Mouse (Mus musculus) erythroblast, embryonic 14.5 days (primary cell): Measurements from ENCODE around the gene Hist1h3b. TPM values are rescaled to one million over a fixed set of nuclear protein-coding genes. Genes with fewer than 3 reads are reported as not detected.
"Not testable (repeated sequence)": the region's sequence is repeated elsewhere in the genome, so short reads cannot be mapped to it uniquely, and the experiment has no call there.

Experiments
- H3K27me3 ChIP-seq: 2 replicates; pipeline ENCODE4 v1.6.1; 2012; ENCODE audit warnings: inconsistent platforms; ENCODE audit not compliant: control insufficient read depth
- H3K36me3 ChIP-seq: 2 replicates; pipeline ENCODE4 v1.6.1; 2012; ENCODE audit warnings: mild to moderate bottlenecking, inconsistent platforms; ENCODE audit not compliant: control insufficient read depth
- H3K4me1 ChIP-seq: 2 replicates; pipeline ENCODE4 v1.6.1; 2012; ENCODE audit warnings: inconsistent platforms; ENCODE audit not compliant: control insufficient read depth
- H3K4me3 ChIP-seq: replicated peaks from 2 replicates; pipeline ENCODE3; 2012; ENCODE audit warnings: moderate library complexity, mild to moderate bottlenecking, inconsistent platforms
- H3K9me3 ChIP-seq: 2 replicates; pipeline ENCODE4 v1.6.1; 2012; ENCODE audit warnings: low read length, inconsistent platforms, mixed read lengths; ENCODE audit not compliant: control insufficient read depth
- GATA1 ChIP-seq: IDR thresholded peaks from 2 replicates; pipeline ENCODE4 v1.6.1; 2012; ENCODE audit warnings: low read length, inconsistent platforms, mixed read lengths
- TAL1 ChIP-seq: IDR thresholded peaks from 3 replicates; pipeline ENCODE4 v1.6.1; 2012; ENCODE audit warnings: low read length, inconsistent platforms, mixed read lengths
- polyA plus RNA-seq: library from polyadenylated mRNA; stranded (reverse); fragments of >175 nt; gene quantifications from 2 replicates; pipeline ENCODE4 v1.2.3, GENCODE M21; 2012

Hist1h3b gene
- polyA plus RNA-seq, 1 experiment: 23.6 TPM

DNA sequence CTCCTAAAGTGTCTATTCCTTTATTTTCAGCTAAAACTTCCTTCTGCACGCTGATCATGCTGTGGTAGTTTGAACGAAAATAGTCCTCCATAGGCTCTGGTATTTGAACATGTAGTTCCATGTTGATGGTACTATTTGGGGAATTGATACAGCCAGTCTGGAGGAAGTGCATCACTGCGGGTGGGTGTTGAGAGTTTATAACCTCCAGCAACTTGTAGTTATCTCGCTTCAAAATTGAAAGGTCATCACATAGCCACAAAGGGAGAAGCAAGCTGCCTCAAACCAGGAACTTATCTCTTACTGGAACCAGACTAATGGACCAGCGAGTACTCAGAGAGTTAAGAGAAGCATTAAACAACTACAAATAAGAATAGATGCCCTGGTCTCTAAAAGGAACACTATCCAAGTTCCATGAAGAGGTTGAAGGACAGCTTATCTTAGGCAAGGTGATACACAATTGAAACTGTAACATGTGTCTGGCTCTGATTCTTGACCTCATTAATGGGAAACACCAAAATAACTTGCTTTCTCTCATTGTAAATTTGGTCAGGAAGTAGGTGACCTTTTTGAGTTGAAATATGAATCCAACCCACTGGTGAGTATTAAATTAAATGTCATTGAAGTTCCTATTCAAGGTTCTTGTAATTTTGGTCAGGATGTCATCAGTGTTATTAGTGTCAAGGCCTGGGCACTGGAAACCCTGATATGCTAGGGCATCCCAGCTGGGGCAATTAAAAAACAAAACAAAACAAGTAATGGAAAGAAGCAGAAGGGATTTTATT lies 35.6 kb upstream of the Hist1h3b start:
- Histone ChIP-seq H3K9me3 (no peaks in the 10 kb centered on the region), H3K36me3 (no peaks in the 10 kb centered on the region), H3K4me1 (no peaks in the 10 kb centered on the region), H3K4me3 (no peak overlapping the region), H3K27me3 (peaks cover 15% of the 10 kb centered on the region)
- no peak for TF ChIP-seq GATA1
- TF ChIP-seq TAL1: no peak

DNA sequence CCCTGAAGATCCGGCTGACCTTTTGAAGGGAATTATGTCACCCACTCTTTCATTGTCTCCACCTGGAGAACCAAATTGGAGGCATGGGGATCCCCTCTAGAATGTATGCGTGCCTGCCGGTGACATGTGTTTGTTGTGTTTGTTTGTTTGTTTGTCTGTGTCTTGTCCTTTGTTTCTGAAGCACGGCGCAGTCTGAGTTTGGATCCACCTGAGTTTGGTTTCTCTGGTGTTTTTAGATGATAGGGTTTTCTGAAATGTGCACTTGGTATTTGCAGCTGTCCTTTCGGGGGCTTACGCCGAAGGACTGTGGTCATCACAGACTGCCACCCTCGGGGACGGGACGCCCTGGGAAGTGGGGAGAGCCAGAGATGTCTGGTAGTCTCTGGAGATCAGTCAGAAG lies 34.9 kb upstream of the Hist1h3b start:
- H3K36me3 ChIP-seq: no peaks in the 10 kb centered on the region
- TF ChIP-seq TAL1 (no peak), GATA1 (no peak)
- H3K4me3 ChIP-seq: no peak overlapping the region
- H3K4me1 ChIP-seq: no peaks in the 10 kb centered on the region
- H3K9me3 ChIP-seq: no peaks in the 10 kb centered on the region
- H3K27me3 ChIP-seq: peaks cover 8% of the 10 kb centered on the region

DNA sequence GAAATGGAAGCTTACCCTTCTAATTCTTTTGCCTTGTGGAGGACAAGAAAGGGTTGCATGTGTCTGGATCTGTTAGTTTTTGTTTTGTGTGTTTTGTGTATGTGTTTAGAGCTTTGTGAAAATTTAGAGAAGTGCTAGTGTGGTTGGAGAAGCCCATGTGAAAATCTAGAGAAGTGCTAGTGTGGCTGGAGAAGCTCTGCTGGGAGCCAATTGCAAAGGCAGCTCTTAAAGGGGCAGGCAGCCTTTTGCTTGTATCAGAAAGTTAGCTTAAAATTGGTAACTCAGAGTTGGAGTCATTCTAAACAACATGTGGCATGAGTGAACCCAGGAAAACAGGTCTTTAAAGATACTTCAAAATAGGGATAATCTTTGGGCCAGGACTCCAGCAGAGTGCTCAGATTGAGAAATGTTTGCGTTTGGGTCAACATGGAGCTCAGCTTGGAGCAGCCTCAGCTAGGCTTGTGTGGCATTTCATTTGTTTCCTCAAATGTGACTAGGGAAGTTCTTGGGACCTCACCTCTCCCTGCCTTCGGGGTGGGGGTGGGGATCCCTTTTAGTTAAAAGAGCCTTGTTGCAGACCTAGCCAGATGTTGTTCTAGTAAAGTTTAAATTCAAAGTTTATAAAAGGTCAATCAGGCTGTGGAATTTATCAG lies 34.3 kb upstream of the Hist1h3b start:
- H3K27me3 ChIP-seq, H3K9me3 ChIP-seq, H3K4me1 ChIP-seq, H3K36me3 ChIP-seq, H3K4me3 ChIP-seq: not testable (repeated sequence)

DNA sequence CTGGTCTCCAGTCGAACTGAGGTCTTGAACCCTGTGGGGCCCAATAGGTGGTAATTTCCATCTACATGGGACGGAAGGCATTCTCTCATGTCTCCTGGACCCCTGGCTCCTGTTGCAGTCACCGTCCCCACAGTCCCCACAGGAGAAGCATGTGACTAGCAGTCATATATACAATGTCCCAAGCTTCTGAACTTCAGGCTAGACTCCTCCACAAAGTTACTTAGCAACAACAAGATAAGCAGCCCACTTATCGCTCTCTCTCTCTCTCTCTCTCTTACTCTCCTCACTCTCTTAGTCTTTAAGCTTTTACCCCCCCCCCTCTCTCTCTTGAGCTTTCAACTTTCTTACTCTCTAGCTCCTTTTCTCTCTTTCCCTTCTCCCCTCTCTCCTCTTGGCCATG lies 27.8 kb upstream of the Hist1h3b start:
- Histone ChIP-seq H3K27me3 (no peaks in the 10 kb centered on the region), H3K4me1 (peaks cover 22% of the 10 kb centered on the region), H3K4me3 (no peak overlapping the region), H3K9me3 (no peaks in the 10 kb centered on the region), H3K36me3 (no peaks in the 10 kb centered on the region)
- TF ChIP-seq TAL1 (no peak), GATA1 (no peak)

DNA sequence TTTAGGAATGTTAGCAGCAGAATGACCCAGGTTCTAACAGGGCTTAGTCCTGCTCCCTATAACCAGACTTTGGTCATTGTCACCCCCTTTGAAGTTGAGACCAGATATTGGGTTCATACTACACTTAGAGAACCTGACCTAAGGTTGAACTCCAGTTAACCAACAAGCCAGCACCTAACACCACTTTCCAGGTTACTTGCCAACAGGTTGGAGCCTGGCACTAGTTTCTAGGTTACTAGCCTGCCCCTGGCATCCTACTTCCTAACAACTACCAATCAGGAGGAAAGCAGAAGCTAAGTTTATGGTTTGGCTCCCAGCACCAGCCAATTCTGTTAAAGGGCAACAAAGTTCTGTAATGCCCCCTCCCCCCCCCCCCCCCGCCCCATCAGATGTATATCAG lies 26.9 kb upstream of the Hist1h3b start:
- H3K9me3 ChIP-seq: no peaks in the 10 kb centered on the region
- H3K4me3 ChIP-seq: no peak overlapping the region
- no peaks in the 10 kb centered on the region for H3K27me3 ChIP-seq
- TF ChIP-seq GATA1 (no peak), TAL1 (no peak)
- no peaks in the 10 kb centered on the region for H3K36me3 ChIP-seq
- peaks cover 22% of the 10 kb centered on the region for H3K4me1 ChIP-seq

DNA sequence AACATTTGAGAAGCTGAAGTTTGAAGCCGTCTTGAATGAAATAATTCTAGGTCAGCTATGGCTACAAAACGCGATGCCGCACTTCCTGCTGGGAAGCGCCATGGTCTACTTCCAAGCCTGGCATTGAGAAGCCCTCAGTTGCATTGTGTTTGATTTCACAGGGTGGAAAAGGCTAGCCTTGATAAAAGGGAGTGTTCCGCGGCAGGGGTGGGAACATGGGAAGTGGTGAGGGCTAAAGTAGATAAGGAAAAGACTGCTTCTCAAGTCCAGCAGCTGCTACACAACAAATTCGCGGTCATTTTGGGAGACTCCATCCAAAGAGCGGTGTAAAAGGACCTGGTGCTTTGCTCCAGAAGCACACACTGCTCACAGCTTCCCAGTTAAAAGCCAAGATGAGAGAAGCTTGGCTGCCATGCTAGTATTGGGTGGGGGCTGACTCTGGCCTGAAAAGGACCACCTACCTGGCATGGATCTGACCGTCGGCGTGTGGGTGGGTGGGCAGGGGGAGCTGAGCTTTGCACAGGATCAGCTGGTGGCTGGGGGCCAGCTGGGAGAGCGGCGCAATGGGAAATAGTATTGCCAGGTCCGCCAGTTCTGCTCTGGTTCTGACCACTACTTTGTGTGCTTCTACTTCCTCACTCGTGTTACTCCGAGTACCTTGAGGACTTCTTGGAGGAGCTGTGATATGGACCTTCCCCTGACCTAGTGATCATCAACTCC lies 23.4 kb upstream of the Hist1h3b start:
- TF ChIP-seq TAL1: no peak
- TF ChIP-seq GATA1: no peak
- H3K27me3 ChIP-seq: no peaks in the 10 kb centered on the region
- no peaks in the 10 kb centered on the region for H3K9me3 ChIP-seq
- H3K4me1 ChIP-seq: peaks cover 15% of the 10 kb centered on the region
- no peak overlapping the region for H3K4me3 ChIP-seq
- H3K36me3 ChIP-seq: no peaks in the 10 kb centered on the region

DNA sequence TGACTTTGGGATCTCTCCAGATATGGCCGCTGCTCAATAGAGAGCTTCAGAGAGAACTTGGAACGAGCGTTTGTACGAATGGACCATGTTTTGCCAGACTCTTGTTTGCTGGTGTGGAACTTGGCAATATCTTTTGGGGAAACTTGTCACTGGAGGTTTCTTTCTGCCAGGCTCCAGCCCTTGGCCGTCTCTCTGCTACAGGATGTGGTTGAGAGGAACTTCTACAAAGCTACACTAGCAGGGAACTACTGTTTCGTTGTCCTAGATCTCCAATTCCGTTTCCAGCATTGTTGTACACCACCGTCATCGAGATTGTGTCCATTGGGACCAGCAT lies 22.9 kb upstream of the Hist1h3b start:
- no peaks in the 10 kb centered on the region for H3K9me3 ChIP-seq
- no peak for TF ChIP-seq GATA1
- no peak for TF ChIP-seq TAL1
- H3K36me3 ChIP-seq: no peaks in the 10 kb centered on the region
- no peak overlapping the region for H3K4me3 ChIP-seq
- no peaks in the 10 kb centered on the region for H3K27me3 ChIP-seq
- peaks cover 10% of the 10 kb centered on the region for H3K4me1 ChIP-seq

DNA sequence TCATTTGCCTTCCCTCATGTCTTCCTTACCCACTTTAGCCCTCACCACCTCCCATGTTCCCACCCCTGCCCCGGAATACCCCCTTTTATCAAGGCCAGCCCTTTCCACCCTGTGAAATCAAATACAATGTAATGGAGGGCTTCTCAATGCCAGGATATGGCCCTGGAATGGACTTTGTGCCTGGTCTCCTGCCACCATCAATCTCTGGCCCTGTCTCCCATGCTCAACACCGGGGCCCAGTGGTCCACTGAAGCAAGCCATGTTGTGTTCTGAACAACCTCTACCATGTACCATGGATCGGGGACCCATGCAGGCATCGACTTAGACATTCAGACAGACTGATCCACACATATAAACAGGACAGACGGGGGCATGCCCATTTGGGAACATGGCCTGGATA lies 22.4 kb upstream of the Hist1h3b start:
- no peaks in the 10 kb centered on the region for H3K36me3 ChIP-seq
- H3K27me3 ChIP-seq: no peaks in the 10 kb centered on the region
- TF ChIP-seq TAL1 (no peak), GATA1 (no peak)
- no peaks in the 10 kb centered on the region for H3K9me3 ChIP-seq
- peaks cover 4% of the 10 kb centered on the region; the same call in 1 of the 2 replicates for H3K4me1 ChIP-seq
- no peak overlapping the region for H3K4me3 ChIP-seq

DNA sequence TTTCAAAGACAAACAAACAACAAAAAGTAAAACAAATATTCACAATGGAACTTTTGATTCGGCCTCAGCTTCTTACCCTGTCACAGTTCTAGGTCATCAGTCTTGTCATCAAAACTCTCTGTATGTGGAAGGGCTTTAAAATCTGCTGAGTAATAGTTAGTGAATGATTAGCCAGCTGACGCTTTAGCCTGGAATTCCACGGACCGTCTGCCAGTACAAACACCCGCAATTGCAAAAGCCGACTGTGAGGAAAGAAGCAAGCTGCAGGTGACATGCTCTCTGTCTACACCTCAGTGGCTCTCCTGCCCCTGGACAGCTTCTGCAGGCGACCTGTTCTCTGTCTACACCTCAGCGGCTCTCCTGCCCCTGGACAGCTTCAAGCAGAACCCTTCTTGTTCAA lies 21.6 kb upstream of the Hist1h3b start:
- no peaks in the 10 kb centered on the region for H3K36me3 ChIP-seq
- no peak overlapping the region for H3K4me3 ChIP-seq
- H3K27me3 ChIP-seq: no peaks in the 10 kb centered on the region
- peaks cover 3% of the 10 kb centered on the region; the same call in 1 of the 2 replicates for H3K4me1 ChIP-seq
- TF ChIP-seq TAL1: no peak
- TF ChIP-seq GATA1: no peak
- H3K9me3 ChIP-seq: no peaks in the 10 kb centered on the region
